Mouse (Mus musculus) cerebellum, adult 2 months (tissue): ENCODE results near the gene Dnah7a.

Source experiments
- CTCF ChIP-seq: fragments of 200-500 bp; IDR thresholded peaks from 2 replicates; pipeline ENCODE4 v1.5.1; 2011; ENCODE audit warnings: low read depth, mild to moderate bottlenecking, control low read depth, low read length, moderate library complexity, borderline replicate concordance; ENCODE audit not compliant: insufficient read depth
- POLR2A ChIP-seq: fragments of 200-500 bp; IDR thresholded peaks from 2 replicates; pipeline ENCODE4 v1.6.1; 2011; ENCODE audit warnings: low read length, control low read depth, borderline replicate concordance; ENCODE audit not compliant: insufficient read depth

DNA sequence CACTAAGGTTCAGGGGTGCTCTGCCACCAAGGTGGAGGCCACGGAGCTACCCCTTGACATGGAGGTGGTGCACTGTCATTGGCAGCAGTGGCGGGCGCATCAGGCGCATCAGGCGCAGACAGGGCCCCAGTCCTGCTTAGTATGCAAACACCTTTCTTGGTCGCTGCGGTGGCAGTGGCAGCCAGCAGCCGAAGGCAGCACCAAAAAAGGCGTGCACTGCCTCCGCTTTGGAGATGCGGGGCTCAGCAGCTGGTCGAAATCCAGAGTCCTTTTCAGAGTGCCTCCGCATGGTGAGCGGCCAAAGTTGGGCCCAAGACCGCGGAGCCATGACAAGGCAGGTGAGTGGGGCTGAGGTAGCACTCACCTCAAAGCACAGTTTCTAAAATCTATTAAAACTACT, 93.1 kb downstream of the Dnah7a start:
- TF ChIP-seq CTCF (no peak), POLR2A (no peak)
